Mouse (Mus musculus) right cerebral cortex, postnatal 14 days (tissue): ENCODE measurements at regions not wholly inside any gene's neighbourhood (a gene's known extent, or its start where the extent isn't known, plus 50 kb on each side); places are given as distances from the start of the nearest gene placed in this dataset.

Experiments
- DNase-seq: peaks from one replicate; pipeline ENCODE4 v3.0.0; 2022

DNA sequence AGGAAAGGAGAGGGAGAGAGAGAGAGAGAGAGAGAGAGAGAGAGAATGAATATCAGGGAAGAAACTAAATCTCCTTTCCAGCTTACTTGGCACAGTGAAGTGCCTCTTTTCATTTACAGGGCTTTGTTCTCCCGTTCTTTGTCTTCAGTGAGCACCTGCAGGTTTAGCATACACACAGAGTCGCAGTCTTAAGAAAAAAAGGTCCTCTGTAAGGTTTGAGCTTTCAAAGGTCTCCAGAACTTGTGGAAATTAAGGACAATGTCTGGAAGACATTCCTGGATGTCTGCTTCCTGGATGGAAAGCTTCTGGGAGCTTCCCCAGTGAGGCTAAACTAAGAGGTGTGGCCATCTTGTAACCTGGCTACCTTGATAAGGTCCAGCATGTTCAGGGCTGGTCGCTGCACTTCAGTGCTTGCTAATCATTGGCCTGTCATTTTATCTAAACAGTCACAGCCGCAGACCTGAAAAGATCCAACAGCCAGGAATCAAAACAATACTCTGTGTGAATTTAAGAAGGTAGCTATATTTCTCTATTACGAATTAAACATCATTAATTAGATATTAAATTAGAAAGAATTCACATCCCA lies 113.1 kb upstream of the Ralgapa2 start:
- DNase-seq, result no peak

DNA sequence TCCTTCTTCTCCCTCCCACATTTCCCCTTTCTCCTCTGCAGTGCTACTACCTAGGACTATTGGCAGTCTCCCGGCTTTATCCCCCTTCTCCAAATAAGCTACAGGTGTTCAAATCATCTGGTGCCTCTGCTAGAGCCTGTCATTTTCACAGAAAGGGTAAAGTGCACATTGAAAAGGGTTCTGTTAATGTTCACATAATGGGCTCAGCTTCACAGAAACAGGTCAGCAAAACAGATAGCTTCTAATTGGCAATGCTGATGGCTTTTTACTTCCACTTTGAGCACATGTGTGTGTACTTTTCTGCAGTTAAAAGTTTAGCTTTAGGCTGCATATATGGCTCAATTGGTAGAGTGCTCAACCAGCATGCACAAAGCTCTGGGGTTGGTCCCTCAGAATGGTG lies 114.4 kb upstream of the Ralgapa2 start:
- no peak for DNase-seq

DNA sequence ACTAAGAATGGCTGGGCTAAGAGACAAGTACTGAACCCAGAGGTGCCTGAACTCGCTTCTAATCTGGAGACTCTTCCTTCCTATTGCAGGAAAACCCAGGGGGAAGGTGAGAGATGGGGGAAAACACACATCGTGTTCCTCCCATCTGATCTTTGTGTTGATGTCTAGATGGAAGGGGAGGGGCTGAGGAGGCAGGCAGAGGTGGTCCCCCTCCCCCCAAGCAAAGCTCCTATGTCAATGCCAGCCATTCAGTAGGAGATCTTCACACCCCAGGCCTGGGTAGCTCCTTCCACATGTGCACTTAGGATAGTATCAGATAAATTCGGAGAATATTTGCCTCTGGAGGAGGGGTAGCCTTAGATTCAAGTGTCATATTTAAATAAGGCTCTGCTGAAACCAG lies 118.0 kb upstream of the Ralgapa2 start:
- DNase-seq, result no peak

DNA sequence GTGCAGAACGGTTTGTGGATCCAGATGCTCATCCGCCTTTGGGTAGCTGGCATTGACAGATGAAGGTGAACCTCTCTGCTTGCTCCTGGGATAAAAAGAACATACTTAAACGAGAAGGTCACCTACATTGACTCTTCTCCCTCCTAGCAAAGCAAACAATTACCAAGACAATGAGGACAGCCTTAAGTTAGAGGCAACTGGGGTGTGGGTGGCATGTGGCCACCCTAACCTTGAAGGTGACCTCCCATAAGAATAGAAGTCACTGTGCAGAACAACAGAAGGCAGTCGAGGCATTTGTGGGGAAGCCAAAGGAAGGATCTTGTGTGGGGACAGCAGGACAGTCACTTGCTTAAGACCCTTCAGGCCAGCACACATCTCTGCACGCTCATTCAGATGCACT lies 119.0 kb upstream of the Ralgapa2 start:
- DNase-seq, result no peak

DNA sequence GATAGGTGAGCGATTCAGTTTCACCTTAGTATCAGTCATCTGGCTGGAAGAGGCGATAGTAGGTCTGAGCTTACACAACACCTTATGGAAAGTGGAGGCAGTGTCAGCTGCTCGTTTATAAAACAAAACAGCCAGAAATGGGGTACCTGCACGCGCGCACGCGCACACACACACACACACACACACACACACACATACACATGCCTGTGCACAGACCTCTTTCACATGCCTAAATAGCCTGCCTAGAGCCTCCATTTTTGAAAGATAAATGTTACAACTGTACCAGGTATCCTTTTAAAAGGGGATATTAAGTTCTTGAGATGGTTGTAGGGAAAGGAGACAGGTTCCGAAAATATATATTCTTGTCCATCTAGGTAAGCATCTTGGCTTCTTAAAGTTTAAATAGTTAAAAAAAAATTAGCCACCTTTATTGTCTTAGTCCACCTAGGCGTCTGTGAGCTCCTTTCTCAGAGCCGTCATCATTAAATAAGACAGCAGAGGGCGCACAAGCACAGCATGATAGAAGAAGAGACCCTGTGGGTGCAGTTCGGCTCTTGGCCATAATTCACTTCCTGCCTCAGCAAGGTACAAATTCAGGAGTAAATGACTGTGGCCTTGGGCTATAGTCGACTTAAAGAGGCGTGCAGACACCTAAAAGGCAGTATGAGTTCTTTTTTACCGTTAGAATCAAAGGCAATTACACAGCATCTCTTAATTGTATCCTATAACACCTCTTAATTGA lies 121.4 kb upstream of the Ralgapa2 start:
- peak; percentile 73 for DNase-seq

DNA sequence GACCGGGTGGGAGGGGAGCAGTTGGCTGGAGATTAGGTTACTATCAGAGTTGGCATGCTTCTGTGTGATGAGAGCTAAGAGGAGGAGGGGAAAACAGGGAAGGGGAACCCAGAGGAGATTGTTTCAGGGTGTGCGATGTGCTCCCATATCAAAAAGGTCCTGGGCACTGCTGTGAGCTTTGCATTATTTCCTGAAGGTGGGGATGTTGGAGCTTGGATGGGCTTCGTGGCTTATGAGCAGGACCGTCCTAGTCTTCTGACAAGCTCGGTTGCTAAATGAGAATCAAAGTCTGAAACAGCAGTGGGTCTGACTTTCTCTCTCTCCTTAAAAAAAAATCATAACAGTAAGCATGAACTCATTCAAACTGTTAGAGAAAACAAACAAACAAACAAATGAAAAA lies 125.4 kb upstream of the Ralgapa2 start:
- no peak for DNase-seq

DNA sequence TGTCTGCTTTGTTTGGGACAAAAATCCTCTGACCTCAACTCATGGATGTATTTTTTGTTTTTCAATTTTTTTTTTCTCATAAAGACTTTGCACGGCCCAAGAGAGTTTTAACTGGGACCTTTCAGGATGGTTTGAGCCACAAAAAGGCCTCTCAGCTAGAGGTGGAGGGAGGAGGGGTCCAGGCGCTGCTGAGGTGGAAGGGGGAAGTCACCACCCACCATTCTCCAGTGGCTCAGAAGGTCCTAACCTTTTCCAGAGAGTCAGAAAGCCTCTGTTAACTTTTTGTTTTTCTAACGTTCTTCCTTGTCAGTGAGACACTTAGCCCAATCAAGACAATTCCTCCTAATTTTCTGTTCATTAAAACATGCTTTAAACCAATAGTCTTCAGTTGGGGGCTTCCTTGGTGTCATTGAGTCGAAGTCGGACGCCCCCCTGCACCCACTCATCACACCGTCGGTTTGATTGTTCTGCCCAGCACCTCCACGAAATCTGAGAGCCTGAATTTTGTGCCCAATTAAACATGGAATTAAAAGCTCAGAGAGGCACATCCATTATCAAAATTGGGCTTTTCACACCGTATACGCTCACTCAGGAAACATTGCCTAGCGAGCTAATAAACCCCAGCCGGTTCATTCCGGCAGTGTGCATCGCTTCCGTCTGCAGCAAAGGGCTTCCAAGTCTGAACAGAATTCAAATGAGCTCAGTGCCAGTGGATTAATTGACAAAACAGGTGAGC lies 134.3 kb upstream of the Ralgapa2 start:
- DNase-seq, result no peak

DNA sequence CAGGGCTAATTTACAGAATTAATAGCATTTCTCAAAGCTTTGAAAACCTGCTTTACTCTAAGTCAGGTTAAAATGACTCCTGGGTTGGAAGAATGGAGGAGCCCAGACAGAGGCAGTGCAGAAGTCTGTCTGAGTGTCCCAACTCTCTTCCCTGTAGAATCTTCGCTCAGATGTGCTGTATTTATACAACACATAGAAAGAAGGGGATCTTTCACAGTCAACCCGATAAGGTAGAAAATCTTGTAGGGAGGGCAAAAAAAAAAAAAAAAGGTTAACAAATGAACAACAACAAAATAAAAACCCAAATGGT lies 134.8 kb upstream of the Ralgapa2 start:
- no peak for DNase-seq

DNA sequence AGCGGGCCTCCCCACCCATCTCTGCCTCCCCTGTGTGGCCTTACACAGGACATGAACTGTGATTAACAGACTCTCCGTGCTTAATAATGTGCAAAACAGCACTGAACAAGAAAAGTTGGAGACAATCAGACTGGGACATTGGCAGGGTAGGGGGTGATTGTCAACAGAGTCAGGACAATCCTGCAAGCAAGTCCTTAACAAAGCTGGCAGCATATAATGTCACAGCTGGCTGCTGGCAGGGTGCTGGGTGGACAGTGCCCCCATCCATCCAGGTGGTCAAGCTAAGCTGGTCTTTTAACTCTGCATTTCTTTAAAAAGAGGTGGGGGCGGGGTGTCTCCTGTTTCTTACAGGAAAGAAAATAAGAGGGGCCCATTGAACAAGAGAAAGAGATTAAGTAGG lies 149.2 kb upstream of the Ralgapa2 start:
- no peak for DNase-seq

DNA sequence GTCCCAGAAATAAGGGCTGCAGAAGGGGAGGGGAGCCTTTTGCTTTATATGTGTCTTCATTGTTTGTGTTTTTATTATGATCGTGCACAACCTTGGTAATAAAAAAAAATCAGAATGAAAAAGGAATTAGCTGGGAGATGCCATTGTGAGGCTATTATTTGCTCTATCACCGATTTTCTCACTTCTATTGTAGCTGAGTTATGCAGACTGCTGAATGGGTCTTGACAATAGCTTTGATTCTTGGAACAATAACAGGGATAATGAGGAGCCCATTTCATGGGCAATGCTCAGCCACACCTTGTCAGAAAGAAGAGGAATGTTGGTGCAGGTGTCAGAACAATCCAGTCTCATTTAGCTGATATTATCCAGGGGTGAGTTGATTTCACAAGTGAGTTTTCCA lies 160.6 kb upstream of the Ralgapa2 start:
- no peak for DNase-seq

DNA sequence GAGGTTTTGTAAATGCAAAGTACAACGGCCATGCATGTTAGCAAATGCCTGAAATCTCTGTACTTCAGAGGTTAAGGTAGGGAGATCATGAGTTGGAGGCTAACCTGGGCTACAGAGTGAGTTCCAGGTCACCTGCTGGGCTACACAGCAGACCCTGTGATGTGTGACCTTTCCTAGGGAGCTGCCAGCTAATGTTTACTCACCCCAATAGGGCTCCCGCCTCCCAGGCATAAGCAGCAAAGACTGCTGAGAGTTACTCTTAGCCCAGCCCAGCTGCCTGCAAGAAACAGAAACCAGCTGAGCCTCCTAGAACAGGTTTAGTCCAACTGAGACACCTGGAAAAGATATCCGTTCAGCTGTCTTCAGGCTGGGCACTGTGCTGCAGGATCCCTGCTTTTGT lies 169.8 kb upstream of the Ralgapa2 start:
- no peak for DNase-seq

DNA sequence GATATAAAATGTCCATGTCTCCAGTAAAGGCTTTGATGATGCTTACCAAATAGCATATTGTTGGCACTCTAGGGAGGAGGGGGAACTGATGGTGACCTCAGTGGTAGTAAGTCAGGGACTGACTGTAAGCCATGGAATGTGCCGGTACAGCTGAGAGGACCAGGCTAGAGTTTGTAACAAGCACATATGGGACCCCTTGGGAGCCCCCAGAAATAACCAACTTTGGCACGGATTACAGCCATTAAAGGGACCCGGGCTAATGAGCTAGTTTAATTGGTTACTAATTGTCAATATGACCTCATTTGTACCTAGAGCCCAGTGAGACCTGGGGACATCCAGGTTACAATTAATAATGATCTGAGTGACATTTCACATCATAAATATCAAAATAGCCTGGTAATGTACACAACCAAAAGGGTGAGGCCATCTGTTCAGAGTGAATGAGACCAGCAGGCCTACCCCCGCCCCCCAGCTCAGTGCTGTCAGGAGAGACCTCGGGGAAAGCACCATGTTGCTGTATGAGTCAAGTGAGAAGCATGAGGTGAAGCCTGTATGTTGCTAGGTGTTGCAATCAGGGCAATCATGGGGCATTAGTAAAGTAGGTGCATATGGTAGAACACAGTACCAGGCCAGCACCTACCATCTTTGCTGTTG lies 169.7 kb upstream of the Kiz start:
- no peak for DNase-seq

DNA sequence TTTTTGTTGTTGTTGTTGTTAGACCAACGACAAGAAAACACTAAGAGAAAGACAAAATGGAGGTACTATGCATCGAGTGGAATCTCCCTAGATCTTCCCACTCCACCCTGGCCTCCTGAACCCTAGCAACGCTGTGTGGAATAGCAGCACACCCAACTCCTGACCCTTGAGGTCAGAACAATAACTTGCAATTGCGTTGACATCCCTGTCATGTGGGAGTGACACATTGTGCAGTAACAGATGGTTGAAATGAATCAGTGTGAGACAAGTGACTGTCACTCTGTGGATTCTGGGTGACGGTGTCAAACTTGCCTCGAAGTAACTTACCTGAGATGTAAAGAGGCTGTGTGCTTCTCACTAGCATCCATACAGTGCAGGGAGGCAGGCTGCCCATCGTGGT lies 167.1 kb upstream of the Kiz start:
- no peak for DNase-seq

DNA sequence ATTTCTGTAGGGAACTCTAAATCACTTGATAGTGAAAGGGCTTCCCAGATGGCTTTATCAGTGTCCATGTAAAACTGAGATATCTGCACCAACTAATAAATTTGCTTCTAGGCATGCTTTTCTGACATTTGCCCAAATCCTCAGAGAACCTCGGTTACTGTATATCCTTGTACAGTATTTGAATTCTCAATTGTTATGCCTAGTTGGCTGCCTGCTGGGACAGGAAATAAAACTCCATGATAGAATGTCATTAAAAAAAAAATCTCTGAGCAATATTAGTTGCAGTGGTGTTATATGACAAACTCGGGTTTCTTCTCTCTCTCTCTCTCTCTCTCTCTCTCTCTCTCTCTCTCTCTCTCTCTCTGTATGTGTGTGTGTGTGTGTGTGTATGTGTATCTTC lies 162.2 kb upstream of the Kiz start:
- DNase-seq, result no peak

DNA sequence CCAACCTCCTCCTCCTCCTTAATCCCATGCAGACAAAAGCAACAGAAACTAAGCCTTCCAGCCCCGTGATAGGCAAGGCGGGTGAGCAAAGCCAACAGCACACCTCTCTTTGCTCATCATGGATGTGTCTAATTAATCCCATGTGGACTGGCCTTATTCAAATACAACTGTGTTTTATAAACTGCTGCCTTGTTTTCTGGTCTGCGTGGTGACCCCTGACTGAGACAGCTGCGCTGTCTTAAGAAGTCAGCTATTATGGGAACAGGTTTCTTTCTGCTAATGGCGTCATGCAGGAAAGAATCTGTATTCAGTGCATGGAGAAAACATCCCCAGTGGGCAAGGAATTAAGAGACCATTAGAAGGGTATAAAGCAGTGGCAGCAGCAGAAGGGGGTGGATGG lies 161.6 kb upstream of the Kiz start:
- no peak for DNase-seq

DNA sequence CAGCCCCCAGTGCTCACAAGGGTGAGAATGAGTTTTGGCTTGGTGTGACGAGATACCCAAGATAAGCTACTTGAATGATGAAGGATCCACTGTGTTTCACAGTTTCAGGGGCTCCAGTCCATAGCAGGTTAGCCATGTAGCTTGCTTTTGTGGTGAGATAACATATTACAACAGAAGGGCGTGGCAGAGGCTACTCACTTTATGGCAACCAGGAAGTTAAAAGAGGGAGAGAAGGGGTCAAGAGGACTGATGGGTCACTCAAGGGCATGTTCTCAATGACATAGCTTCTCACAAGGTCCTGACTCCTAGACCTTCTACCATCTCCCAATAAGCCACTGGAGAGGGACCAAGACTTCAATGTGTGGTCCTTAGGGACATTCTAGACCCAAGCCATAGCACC lies 159.4 kb upstream of the Kiz start:
- DNase-seq, result no peak

DNA sequence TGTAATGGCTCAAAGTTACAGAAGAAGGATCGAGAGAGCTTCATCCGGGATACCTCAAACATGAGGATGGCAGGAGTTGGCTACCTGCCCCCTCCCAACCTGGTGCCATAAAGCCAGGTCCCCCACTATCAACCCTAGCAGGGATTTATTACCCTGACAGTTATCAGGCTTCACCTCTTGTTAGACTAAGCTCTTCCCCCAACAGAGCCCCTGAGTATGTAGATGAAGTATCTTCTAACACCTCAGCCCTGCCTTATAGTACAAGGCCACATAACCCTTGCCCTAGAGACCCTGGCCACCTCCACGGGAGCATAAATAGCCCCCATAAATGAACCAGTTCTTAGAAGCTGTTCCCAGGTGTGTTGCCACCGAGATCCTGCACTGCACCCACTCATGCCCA lies 158.9 kb upstream of the Kiz start:
- DNase-seq, result no peak

DNA sequence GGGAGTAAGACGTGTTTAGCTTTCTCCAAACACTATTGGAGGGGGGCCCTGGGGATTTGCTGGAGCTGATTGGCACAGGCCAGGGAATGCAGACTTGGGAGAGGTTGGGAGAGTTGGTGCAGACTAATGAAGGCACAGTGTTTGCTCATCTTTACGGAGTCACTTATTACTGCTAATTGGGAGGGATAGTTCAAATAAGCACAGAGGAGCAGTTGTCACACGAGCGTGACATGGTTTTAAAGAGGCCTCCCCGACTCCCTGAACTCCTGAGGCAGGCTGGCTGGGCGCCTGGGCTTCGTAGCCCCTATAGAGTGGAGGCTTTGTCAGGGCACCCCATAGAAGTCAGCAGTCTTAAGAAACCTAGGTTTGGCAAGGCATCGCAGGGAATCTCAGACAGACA lies 145.0 kb upstream of the Kiz start:
- peak; percentile 23 for DNase-seq

DNA sequence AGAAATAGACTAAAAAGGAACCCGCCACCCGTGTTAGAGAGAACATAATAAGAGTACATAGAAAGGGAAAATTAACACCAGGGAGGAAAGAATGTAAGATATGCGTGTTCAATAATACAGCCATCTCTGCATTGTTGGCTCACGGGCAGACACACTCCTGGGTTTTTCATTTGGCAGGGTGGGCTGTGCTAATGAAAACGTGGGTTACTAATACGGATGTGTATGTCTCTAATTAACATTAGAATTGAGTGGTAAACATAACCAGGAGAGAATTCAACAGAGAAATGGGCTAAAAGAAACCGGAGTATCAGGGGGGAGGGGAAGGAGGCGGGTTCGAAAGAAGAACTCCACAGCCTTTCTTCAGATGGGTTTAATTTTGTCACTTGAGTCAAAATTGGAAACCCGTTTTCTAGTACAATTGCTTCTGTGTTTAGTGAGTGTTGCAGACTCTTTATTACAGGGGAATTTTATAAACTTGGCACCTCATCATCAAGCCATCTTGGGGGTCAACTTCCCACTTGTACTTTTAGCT lies 134.4 kb upstream of the Kiz start:
- no peak for DNase-seq

DNA sequence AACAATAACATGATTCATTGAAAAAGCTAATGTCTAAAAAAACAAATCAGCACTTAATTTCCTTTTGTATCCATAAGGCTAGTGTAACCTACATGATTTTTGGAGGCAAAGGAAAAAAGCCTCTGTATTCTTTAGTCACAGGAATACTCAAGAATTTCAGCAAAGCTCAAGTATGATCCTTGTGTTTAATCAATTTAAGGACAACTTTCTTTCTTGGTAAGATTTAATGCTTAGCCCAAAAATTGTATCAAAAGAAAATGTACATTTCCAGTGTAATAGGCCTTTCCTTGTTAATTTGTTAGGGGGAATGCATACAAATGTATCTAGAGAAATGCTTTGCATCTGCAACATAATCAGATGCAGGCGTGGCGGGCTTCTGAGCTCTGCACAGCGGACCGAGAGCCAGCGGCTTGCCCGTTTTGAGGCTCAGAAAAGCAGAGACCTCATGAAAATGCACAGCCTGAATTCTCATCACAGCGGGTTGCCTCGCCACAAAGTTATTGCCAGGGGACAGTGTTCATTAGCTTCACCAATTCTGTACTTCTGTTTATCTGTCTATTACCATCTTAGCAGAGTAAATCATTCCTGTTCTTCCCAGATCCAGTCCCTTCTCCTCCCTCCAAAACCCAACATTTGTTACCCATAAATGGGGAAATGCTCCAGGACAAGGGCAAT lies 133.2 kb upstream of the Kiz start:
- no peak for DNase-seq

DNA sequence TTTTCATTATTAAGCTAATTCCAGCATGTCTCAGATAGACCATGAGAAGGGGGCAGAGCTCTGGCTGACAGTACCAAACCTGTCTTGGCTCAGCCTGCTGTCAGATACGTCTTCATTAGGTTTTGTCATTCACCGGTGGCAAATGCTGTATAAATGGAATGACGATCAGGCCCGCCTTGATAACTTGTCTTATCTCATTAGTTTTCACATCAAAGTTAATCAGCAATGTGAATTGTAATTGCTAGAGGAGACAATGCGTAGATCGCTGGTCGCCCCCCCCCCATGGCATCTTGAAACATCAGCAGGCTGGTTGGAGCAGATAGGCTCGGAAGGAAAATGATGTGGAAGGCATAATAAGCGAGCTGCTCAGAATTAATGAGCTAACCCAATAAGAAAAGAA lies 132.5 kb upstream of the Kiz start:
- DNase-seq, result no peak

DNA sequence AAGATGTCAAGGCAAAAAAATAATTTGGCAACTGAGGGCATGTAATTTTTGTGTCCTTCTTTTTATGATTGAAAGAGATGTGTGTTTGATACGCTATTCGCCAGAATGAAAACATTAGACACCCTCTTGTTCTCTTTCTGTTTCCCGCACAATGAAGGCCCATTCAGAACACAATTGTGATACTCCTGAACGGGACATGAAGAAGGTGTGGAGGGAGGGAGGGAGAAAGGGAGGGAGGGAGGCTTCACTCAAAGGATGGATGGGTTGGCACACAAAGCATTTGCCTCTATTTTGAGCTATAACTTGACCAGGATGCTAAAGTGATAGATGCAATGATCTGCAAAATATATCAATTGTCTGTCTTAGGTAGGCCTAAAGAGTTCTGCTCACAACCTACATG lies 132.0 kb upstream of the Kiz start:
- no peak for DNase-seq

DNA sequence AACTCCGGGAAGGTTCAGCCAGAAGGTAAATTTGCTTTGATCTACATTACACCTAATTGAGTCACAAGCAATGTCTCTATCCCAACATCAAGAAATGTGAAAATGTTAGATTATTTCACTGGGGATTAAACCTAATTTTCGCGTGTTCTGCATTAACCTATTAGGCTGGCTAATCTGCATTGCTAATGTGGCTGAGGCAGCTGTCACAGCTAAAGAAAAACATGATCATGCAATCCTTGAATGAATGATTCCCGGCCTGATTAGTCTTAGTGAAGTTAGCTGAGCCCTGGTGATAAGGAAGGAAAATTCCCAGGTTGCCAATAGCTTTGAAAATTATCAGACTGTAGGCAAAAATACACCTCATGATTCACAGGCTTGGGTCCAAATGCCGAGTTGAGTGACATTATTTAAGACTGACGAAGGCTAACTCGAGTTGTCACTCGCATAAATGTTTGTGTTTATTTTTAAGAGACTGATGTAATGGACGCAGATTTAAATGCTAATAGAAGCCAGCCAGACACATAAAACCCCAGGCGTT lies 131.5 kb upstream of the Kiz start:
- DNase-seq, result no peak
